Mouse (Mus musculus) embryonic facial prominence, embryonic 11.5 days (tissue): ENCODE measurements around the gene Gm5148. TPM values are rescaled to one million over a fixed set of nuclear protein-coding genes. Genes with fewer than 3 reads are reported as not detected.

ENCODE experiments used
- ATAC-seq: fragments of 200-750 bp; cut with Nextera tagmentation; replicated peaks from 2 replicates; pipeline ENCODE4 v1.8.0; 2017; ENCODE audit warnings: low read depth; ENCODE audit not compliant: insufficient number of reproducible peaks, low FRiP score, low TSS enrichment
- DNase-seq: peaks from one replicate; pipeline ENCODE4 v3.0.0-alpha.2; 2015; ENCODE audit warnings: low spot score
- H3K27ac ChIP-seq: fragments of 300-500 bp; sonication (generic); replicated peaks from 2 replicates; pipeline ENCODE4 v1.5.1; 2014; ENCODE audit warnings: mild to moderate bottlenecking, low read depth, low read length, control low read depth
- H3K27me3 ChIP-seq: fragments of 300-500 bp; sonication (generic); 2 replicates; pipeline ENCODE4 v1.6.1; 2014; ENCODE audit warnings: mild to moderate bottlenecking, low read length, moderate library complexity, mixed read lengths; ENCODE audit not compliant: control insufficient read depth, insufficient read depth
- H3K36me3 ChIP-seq: fragments of 300-500 bp; sonication (generic); replicated peaks from 2 replicates; pipeline ENCODE4 v1.6.1; 2014; ENCODE audit warnings: low read depth, mild to moderate bottlenecking, low read length, moderate library complexity, mixed read lengths; ENCODE audit not compliant: control insufficient read depth, insufficient read depth
- H3K4me1 ChIP-seq: fragments of 300-500 bp; sonication (generic); 2 replicates; pipeline ENCODE4 v1.6.1; 2014; ENCODE audit warnings: low read length, mixed read lengths; ENCODE audit not compliant: control insufficient read depth, insufficient read depth
- H3K4me2 ChIP-seq: fragments of 300-500 bp; sonication (generic); 2 replicates; pipeline ENCODE4 v1.6.1; 2014; ENCODE audit warnings: low read depth, mild to moderate bottlenecking, control low read depth, low read length, moderate library complexity
- H3K4me3 ChIP-seq: fragments of 300-500 bp; sonication (generic); 2 replicates; pipeline ENCODE4 v1.5.1; 2014; ENCODE audit warnings: low read depth, low read length, control low read depth
- H3K9ac ChIP-seq: fragments of 300-500 bp; sonication (generic); replicated peaks from 2 replicates; pipeline ENCODE4 v1.6.1; 2014; ENCODE audit warnings: mild to moderate bottlenecking, control low read depth, low read length
- H3K9me3 ChIP-seq: fragments of 300-500 bp; sonication (generic); replicated peaks from 2 replicates; pipeline ENCODE4 v1.6.1; 2016; ENCODE audit warnings: mild to moderate bottlenecking, low read length, inconsistent platforms, mixed read lengths; ENCODE audit not compliant: control insufficient read depth
- whole genome bisulfite sequencing: fragments of 180-500 bp; shearing (Covaris S2); extraction: QIAGEN DNeasy Blood & Tissue Kit; methylation state at CpG from one replicate; pipeline ENCODE4 v1.1.7; 2014; 5-methylcytosine and 5-hydroxymethylcytosine counted together
- polyA plus RNA-seq: library from polyadenylated mRNA; unstranded; fragments of >200 nt; fragmentation: Nextera tagmentation; extraction: Ambion mirVana; gene quantifications from 2 replicates; pipeline ENCODE4 v1.2.1, GENCODE M21; 2014

The Gm5148 gene
- polyA plus RNA-seq, 1 experiment from 2014 or later: 2.6 TPM

DNA sequence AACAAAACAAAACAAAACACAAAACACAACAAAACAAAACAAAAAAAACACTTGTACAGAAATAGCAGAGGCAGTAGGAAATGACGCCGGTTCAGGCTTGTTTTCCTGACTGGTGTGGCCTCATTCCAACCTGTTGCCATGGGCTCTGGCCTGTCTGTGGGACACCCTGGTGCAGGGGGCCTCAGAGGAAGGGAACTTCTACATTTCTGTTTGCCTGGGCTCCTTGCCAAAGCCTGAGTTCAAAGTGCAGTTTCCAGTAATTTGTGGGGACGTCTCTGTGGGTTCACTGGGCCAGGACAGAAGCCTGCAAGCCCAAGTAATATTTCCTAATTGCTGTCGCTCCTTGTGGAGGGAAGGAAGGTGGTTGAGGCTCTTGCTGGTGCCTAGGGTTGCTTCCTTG lies 4.9 kb upstream of the Gm5148 start:
- WGBS: 61% methylated on average over 4 of the region's 4 CpGs
- H3K27ac ChIP-seq: no peak overlapping the region
- ATAC-seq: no peak
- no peaks in the 10 kb centered on the region for H3K4me1 ChIP-seq
- H3K27me3 ChIP-seq: no peaks in the 10 kb centered on the region
- DNase-seq: peak; percentile 30
- no peaks in the 10 kb centered on the region for H3K9me3 ChIP-seq
- no peak overlapping the region for H3K4me2 ChIP-seq
- no peaks in the 10 kb centered on the region for H3K36me3 ChIP-seq
- no peak overlapping the region for H3K4me3 ChIP-seq
- no peak overlapping the region for H3K9ac ChIP-seq

DNA sequence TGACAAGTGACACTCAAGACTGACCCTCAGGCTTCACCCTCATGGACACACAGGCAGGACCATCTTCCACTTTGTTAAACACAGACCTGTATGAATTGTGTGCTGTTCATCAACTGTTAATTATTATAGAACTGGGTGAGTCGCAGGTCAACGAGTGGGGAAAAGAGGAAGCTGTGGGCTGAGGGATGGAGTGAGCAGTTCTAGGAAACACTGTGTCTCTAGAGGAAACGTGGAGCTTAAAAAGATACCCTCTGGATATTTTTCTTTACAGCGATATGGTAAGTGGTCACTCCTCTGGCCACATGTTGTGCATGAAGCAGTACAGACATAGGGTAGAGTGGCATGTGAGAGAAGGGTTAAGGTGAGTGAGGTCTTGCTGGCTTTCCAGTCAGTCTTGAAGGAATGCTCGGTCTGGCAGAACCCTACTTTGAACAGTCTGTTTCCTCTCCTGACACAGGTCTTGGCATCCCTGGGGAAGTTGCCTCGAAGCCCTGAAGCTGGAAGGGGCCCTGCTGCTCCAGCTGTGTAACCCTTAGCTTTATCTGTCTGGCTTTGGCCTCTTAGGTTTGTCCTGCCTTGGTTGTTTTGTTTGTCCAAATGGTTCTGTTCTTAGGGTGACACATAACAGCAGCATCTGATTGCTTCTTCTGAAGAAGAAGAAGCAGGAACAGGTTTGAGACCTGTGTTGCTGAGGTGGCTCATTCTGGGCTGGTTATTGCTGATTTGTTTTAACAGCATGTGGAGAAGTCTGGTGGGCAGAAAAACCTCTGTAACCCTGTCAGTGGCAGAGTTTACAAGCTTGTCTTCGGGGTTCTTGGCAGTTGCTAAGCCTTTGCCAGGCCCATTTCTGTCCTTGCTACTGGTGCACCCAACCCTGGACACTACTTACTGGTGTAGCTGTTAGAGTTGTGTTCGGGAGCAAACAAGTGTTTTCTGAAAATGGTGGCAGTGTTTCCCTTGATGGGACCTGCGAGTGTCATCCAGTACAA lies 4.1 kb upstream of the Gm5148 start:
- WGBS: 71% methylated on average over 9 of the region's 9 CpGs
- ATAC-seq (no peak), DNase-seq (no peak)
- H3K36me3 ChIP-seq: no peaks in the 10 kb centered on the region
- H3K9ac ChIP-seq: no peak overlapping the region
- no peak overlapping the region for H3K4me2 ChIP-seq
- no peak overlapping the region for H3K4me3 ChIP-seq
- no peaks in the 10 kb centered on the region for H3K27me3 ChIP-seq
- H3K9me3 ChIP-seq: no peaks in the 10 kb centered on the region
- no peak overlapping the region for H3K27ac ChIP-seq
- no peaks in the 10 kb centered on the region; the same call in 1 of the 2 replicates for H3K4me1 ChIP-seq

DNA sequence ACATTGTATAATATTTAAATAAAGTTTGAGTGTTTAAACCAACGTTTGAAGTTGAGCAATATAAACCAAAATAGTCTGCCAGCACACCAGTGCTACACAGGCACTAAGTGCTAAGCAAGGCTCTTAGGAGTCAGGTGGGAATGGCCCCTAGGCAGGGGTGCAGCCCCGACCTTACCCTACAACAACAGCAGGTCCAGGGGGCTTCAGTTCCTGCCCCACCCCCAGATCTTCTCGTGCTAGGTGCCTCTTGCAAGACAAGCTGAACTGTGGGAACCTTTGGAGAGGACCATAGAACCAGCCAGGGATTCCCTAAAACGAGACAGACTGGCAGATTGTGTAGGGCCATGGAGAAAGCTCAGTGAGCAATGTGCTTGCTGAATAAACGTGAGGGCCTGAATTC lies 3.1 kb upstream of the Gm5148 start:
- ATAC-seq (no peak), DNase-seq (no peak)
- no peaks in the 10 kb centered on the region for H3K36me3 ChIP-seq
- H3K4me1 ChIP-seq: peaks cover 6% of the 10 kb centered on the region
- H3K4me3 ChIP-seq: no peak overlapping the region
- no peak overlapping the region for H3K9ac ChIP-seq
- WGBS: 79% methylated on average over 5 of the region's 5 CpGs
- no peaks in the 10 kb centered on the region for H3K9me3 ChIP-seq
- no peak overlapping the region for H3K27ac ChIP-seq
- H3K27me3 ChIP-seq: no peaks in the 10 kb centered on the region
- no peak overlapping the region for H3K4me2 ChIP-seq

DNA sequence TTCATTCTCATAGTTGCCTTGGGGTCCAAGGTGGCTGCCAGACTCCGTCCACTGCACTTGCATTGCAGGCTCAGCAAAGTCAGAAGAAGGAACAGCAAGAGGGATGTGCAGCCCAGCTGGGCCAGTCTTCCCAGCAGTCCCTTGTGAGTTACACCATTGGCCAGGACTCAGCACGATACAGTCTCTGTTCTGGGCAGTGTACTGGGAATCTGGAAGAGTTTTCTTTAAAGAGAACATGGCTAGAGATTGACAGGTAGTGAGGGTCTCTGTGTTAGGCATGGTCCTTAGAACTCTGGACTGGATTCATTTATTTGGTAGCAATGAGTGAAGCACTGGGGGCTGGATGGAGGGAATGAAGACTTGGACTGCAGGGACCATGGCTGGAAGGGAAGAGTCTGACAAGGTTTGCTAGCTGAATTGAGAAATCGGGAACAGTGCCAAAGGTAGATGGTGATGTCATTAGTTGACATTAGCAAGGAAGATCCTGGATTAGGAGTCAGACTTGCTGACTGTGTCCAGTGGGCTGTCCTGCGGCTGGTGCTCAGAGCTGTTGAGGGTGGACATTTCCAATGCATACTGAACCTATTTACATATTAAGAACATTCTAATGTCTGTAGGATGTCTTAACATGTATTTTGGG lies 2.3 kb upstream of the Gm5148 start:
- Histone ChIP-seq H3K4me3 (no peak overlapping the region), H3K4me2 (no peak overlapping the region), H3K9ac (no peak overlapping the region), H3K27ac (no peak overlapping the region), H3K4me1 (peaks cover 7% of the 10 kb centered on the region), H3K9me3 (no peaks in the 10 kb centered on the region), H3K27me3 (no peaks in the 10 kb centered on the region), H3K36me3 (no peaks in the 10 kb centered on the region)
- no peak for DNase-seq
- ATAC-seq: no peak
- 80% methylated on average over 4 of the region's 4 CpGs for WGBS

DNA sequence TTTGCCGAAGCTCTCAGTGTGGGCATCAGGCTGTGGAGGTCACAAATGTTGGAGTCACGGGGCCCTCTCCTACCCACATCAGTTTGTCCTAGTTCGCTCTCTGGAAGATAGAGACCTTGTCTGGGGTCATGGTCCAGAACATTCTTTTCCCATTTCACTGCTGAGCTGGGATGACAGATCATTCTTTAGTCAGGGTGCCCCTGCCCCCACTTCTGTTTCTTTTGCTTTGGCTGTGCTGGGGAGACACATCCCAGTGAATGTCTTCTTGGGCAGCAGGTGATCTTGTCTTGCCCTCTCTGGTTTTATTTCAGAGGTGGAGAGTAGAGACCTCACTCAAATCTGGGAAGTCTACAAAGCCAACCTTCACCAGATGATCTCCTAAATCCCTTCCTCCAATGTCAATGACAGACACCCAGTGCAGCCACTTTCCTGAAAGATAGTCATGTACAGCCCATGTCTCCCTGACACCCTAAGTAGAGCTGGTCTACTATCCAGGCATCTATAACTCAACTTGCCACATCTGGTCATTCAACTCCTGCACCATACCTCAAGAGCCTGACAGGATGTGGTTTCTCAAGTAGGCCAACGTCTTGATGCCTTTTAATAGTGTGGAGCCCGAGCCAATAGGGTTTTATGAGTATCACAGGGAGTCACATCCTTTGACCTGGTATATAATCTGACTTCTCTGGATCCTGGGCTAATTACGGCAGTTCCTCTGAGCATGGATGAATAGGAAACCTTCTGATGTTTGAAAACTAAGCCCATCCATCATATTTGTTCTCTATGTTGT lies 851 bp upstream of the Gm5148 start:
- H3K27ac ChIP-seq: no peak overlapping the region
- DNase-seq (no peak), ATAC-seq (no peak)
- H3K4me3 ChIP-seq: no peak overlapping the region
- no peak overlapping the region for H3K9ac ChIP-seq
- H3K9me3 ChIP-seq: no peaks in the 10 kb centered on the region
- H3K4me2 ChIP-seq: no peak overlapping the region
- WGBS: 82% methylated on average over 6 of the region's 6 CpGs
- no peaks in the 10 kb centered on the region for H3K27me3 ChIP-seq
- peaks cover 7% of the 10 kb centered on the region for H3K4me1 ChIP-seq
- no peaks in the 10 kb centered on the region for H3K36me3 ChIP-seq

DNA sequence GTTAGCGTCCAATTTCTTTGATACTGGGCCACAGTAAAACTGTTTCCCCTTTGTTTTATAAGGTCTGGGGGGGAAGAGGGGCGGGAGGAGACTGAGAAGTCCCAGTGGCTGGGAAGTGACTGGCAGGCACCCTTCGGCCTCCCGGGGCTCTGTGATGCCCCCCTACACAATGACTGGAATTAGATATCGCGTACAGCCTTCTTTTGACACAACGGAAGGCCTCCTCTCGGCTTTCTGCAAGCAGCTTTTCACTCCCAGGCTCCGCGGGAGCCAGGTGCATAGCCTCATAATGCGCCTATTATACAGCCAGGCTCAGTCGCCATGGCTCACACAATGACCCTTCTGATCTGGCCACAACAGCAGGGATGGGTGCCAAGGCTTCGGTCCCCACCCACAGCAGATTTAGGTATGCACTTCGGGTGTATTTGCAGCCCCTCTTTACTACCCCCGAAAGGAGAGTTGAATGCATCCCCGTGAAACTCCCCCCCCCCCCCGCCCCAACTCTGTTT lies 574 bp downstream of the Gm5148 start:
- DNase-seq (peak; percentile 62), ATAC-seq (peak; percentile 54; the same call in 1 of the 2 replicates)
- peak overlapping the region; percentile 48 for H3K9ac ChIP-seq
- H3K4me3 ChIP-seq: peak overlapping the region; percentile 32
- peak overlapping the region; percentile 42; the same call in 1 of the 2 replicates for H3K27ac ChIP-seq
- H3K4me2 ChIP-seq: peak overlapping the region; percentile 77
- H3K9me3 ChIP-seq: no peaks in the 10 kb centered on the region
- no peaks in the 10 kb centered on the region for H3K27me3 ChIP-seq
- peaks cover 7% of the 10 kb centered on the region for H3K4me1 ChIP-seq
- no peaks in the 10 kb centered on the region for H3K36me3 ChIP-seq
- under 1% methylated on average over 17 of the region's 17 CpGs for WGBS

DNA sequence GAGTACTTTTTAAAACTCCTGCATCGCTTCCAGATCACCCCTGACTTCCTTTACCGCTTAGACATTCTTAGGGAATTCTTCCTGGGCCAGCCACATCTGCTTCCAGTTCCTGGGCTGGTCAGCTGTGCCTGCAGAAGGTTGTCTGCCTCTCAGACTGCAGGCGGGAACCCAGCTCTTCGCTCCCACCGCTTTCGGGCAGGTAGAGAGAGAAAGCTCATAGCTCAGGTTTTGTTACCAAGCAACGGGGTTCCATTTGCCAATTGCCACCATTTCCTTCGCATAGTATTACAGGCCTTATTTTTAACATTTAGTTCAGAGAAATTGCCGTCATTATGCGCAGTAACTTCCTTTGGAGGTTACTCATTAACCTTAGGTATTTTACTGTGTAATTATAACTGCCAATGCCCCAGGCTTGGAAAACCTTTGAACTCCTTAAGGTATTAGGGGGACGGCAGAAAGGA lies 1.2 kb downstream of the Gm5148 start:
- no peak for ATAC-seq
- H3K27me3 ChIP-seq: no peaks in the 10 kb centered on the region
- H3K4me3 ChIP-seq: peak overlapping the region; percentile 32
- peak overlapping the region; percentile 48 for H3K9ac ChIP-seq
- no peaks in the 10 kb centered on the region for H3K9me3 ChIP-seq
- 3% methylated on average over 11 of the region's 11 CpGs for WGBS
- peaks cover 7% of the 10 kb centered on the region for H3K4me1 ChIP-seq
- H3K36me3 ChIP-seq: no peaks in the 10 kb centered on the region
- peak overlapping the region; percentile 77 for H3K4me2 ChIP-seq
- peak; percentile 80 for DNase-seq
- H3K27ac ChIP-seq: peak overlapping the region; percentile 42
